8 mouse cellular contexts compared by ENCODE assay signal in the genomic region with DNA sequence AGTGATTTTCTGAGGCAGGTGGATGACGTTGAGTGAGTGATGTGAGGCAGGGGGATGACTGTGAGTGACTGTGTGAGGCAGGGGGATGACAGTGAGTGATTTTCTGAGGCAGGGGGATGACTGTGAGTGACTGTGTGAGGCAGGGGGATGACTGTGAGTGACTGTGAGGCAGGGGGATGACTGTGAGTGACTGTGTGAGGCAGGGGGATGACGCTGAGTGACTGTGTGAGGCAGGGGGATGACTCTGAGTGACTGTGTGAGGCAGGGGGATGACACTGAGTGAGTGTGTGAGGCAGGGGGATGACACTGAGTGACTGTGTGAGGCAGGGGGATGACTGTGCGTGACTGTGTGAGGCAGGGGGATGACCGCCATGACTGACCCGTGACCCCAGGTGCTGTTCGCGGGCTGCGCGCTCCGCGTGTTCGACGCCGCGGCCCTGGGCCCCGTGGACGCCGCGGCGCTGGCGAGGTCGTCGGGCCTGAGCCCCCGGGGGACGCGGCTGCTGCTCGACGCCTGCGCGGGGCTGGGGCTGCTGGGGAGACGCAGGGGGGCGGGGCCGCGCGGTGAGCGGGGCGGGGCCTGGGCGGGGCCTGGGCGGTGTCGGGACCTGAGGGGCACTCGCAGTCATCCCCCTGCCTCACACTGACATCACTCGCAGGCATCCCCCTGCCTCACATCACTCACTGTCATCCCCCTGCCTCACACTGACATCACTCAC. TPM values are rescaled to one million over a fixed set of nuclear protein-coding genes. Genes with fewer than 3 reads are reported as not detected.
DNase-seq lines count a peak whose midpoint lies in the region; ATAC-seq and TF ChIP-seq lines count a peak whose summit lies in the region.

No protein-coding gene starts in this region.

- ATAC-seq in heart, embryonic 14.5 days (ENCODE audit: insufficient number of reproducible peaks, insufficient read depth, low FRiP score, low read depth) = peak; percentile 65; the same call in 1 of the 2 replicates
- ATAC-seq in erythroid progenitor cell, adult 5-6 weeks (replicated peaks; ENCODE audit: low FRiP score, poor library complexity, severe bottlenecking) = peak; percentile 55
- ATAC-seq in limb, embryonic 15.5 days (ENCODE audit: insufficient number of reproducible peaks, low FRiP score, low TSS enrichment, low read depth) = peak; percentile 82
- peak; percentile 77 for ATAC-seq in neural tube, embryonic 14.5 days (ENCODE audit: low read depth)

- H3K79me2 ChIP-seq in MEL (ENCODE audit: control insufficient read depth, insufficient read depth, low read length, poor library complexity) = no peaks in the 10 kb centered on the region

- no peaks in the 10 kb centered on the region for H3K36me3 ChIP-seq in heart, embryonic 14.5 days (ENCODE audit: control insufficient read depth, insufficient read depth, low read length)
- no peaks in the 10 kb centered on the region for H3K36me3 ChIP-seq in MEL (ENCODE audit: control insufficient read depth in 1 of 2, insufficient read depth in 2 of 2, low read length in 2 of 2)
- H3K36me3 ChIP-seq in limb, embryonic 15.5 days = peaks cover 28% of the 10 kb centered on the region
- no peaks in the 10 kb centered on the region for H3K36me3 ChIP-seq in neural tube, embryonic 14.5 days (ENCODE audit: control insufficient read depth, insufficient read depth, low read length)

- TF ChIP-seq RAD21 in MEL (IDR thresholded peaks at IDR 0.05; ENCODE audit: low read depth, low read length) = no peak

- TF ChIP-seq CTCF in MEL (IDR thresholded peaks at IDR 0.05 in 2 of 3, conservative IDR thresholded peaks at IDR 0.05 in 1 of 3; ENCODE audit: control insufficient read depth in 1 of 3, insufficient read depth in 1 of 3, low read depth in 2 of 3, low read length in 3 of 3, poor library complexity in 1 of 3, severe bottlenecking in 1 of 3) = no peak

- peaks cover 52% of the 10 kb centered on the region for H3K9me3 ChIP-seq in heart, embryonic 14.5 days (ENCODE audit: control insufficient read depth, low read length)
- H3K9me3 ChIP-seq in MEL (replicated peaks; ENCODE audit: insufficient read depth, low read length) = no peaks in the 10 kb centered on the region
- peaks cover 32% of the 10 kb centered on the region for H3K9me3 ChIP-seq in limb, embryonic 15.5 days
- H3K9me3 ChIP-seq in neural tube, embryonic 14.5 days (ENCODE audit: control insufficient read depth, low read length) = peaks cover 16% of the 10 kb centered on the region

- intact Hi-C loops in heart, postnatal 25 days (cut with DNase I) = no loop called here

- DNase-seq in heart, postnatal 25 days (ENCODE audit: low spot score) = no peak
- peak; percentile 45 for DNase-seq in MEL (ENCODE audit: low read depth, low spot score)
- DNase-seq in layer of hippocampus, postnatal 36 days = no peak
- DNase-seq in spleen, adult 18-20 months = no peak

- no peak overlapping the region for H3K4me3 ChIP-seq in heart, embryonic 14.5 days (ENCODE audit: control insufficient read depth in 1 of 2, insufficient read depth in 1 of 2, low read depth in 1 of 2, low read length in 2 of 2)
- H3K4me3 ChIP-seq in MEL (ENCODE audit: control insufficient read depth in 1 of 2, insufficient read depth in 1 of 2, low read depth in 2 of 2, low read length in 2 of 2) = no peak overlapping the region
- H3K4me3 ChIP-seq in limb, embryonic 15.5 days = no peak overlapping the region
- no peak overlapping the region for H3K4me3 ChIP-seq in neural tube, embryonic 14.5 days (ENCODE audit: low read depth, low read length)

- H3K27me3 ChIP-seq in heart, embryonic 14.5 days (ENCODE audit: control insufficient read depth, insufficient read depth, low read length) = no peaks in the 10 kb centered on the region
- H3K27me3 ChIP-seq in MEL (ENCODE audit: control insufficient read depth in 1 of 2, insufficient read depth in 2 of 2, low read length in 2 of 2) = no peaks in the 10 kb centered on the region
- H3K27me3 ChIP-seq in limb, embryonic 15.5 days = no peaks in the 10 kb centered on the region
- H3K27me3 ChIP-seq in neural tube, embryonic 14.5 days (ENCODE audit: control insufficient read depth, insufficient read depth, low read length) = no peaks in the 10 kb centered on the region

- no peaks in the 10 kb centered on the region for H3K4me1 ChIP-seq in heart, embryonic 14.5 days (ENCODE audit: control insufficient read depth in 2 of 2, insufficient read depth in 2 of 2, low read length in 2 of 2)
- no peaks in the 10 kb centered on the region for H3K4me1 ChIP-seq in MEL (ENCODE audit: control insufficient read depth in 1 of 2, insufficient read depth in 2 of 2, low read length in 2 of 2)
- no peaks in the 10 kb centered on the region for H3K4me1 ChIP-seq in limb, embryonic 15.5 days
- H3K4me1 ChIP-seq in neural tube, embryonic 14.5 days (ENCODE audit: control insufficient read depth, insufficient read depth, low read length) = no peaks in the 10 kb centered on the region

- no peak for TF ChIP-seq EP300 in MEL (IDR thresholded peaks at IDR 0.05; ENCODE audit: low read depth in 1 of 2, low read length in 2 of 2)

- H3K4me2 ChIP-seq in heart, embryonic 14.5 days (ENCODE audit: low read length) = no peak overlapping the region
- no peak overlapping the region for H3K4me2 ChIP-seq in limb, embryonic 15.5 days
- H3K4me2 ChIP-seq in neural tube, embryonic 14.5 days (ENCODE audit: low read depth, low read length) = no peak overlapping the region

- TF ChIP-seq POLR2A in MEL (IDR thresholded peaks at IDR 0.05; ENCODE audit: control insufficient read depth in 1 of 2, insufficient read depth in 1 of 2, low read depth in 1 of 2, low read length in 2 of 2, poor library complexity in 1 of 2) = no peak

- no peak overlapping the region for H3K9ac ChIP-seq in heart, embryonic 14.5 days (ENCODE audit: low read length)
- H3K9ac ChIP-seq in MEL (ENCODE audit: control insufficient read depth, low read depth, low read length, poor library complexity, severe bottlenecking) = no peak overlapping the region
- no peak overlapping the region for H3K9ac ChIP-seq in limb, embryonic 15.5 days
- no peak overlapping the region for H3K9ac ChIP-seq in neural tube, embryonic 14.5 days (replicated peaks; ENCODE audit: low read depth, low read length)

- WGBS in heart, embryonic 14.5 days = 75% methylated on average over 34 of the region's 42 CpGs
- 71% methylated on average over 42 of the region's 42 CpGs for WGBS in limb, embryonic 15.5 days
- WGBS in neural tube, embryonic 14.5 days = 80% methylated on average over 36 of the region's 42 CpGs

- H3K27ac ChIP-seq in heart, embryonic 14.5 days (replicated peaks in 1 of 2; ENCODE audit: control insufficient read depth in 1 of 2, insufficient read depth in 1 of 2, low read depth in 2 of 2, low read length in 2 of 2) = no peak overlapping the region
- no peak overlapping the region for H3K27ac ChIP-seq in MEL (ENCODE audit: control insufficient read depth, low read depth, low read length)
- H3K27ac ChIP-seq in limb, embryonic 15.5 days = no peak overlapping the region
- no peak overlapping the region for H3K27ac ChIP-seq in neural tube, embryonic 14.5 days (ENCODE audit: low read depth, low read length)

TF ChIP-seq in MEL, 35 proteins besides CTCF, POLR2A, EP300 and RAD21:
- TF ChIP-seq SMC3 (IDR thresholded peaks at IDR 0.05; ENCODE audit: low read depth, low read length) (no peak), E2F4 (IDR thresholded peaks at IDR 0.05; ENCODE audit: borderline replicate concordance, low read depth, low read length) (no peak), NRF1 (IDR thresholded peaks at IDR 0.05; ENCODE audit: insufficient read depth, low read depth, low read length, poor library complexity, severe bottlenecking) (no peak), MXI1 (IDR thresholded peaks at IDR 0.05; ENCODE audit: low read depth, low read length) (no peak), KAT2A (conservative IDR thresholded peaks at IDR 0.05; ENCODE audit: low read depth, low read length) (no peak), BHLHE40 (IDR thresholded peaks at IDR 0.05; ENCODE audit: borderline replicate concordance, low read depth, low read length) (no peak), POLR2AphosphoS2 (IDR thresholded peaks at IDR 0.05; ENCODE audit: low read length) (no peak), MAFK (IDR thresholded peaks at IDR 0.05; ENCODE audit: borderline replicate concordance, low read depth, low read length) (no peak)

RNA-seq across cellular contexts. Expression of a gene that starts 0.9 kb away (rescaled TPM):
- not detected in 2 replicates for polyA plus RNA-seq in heart, embryonic 14.5 days (2014; fragmentation: Nextera tagmentation; extraction: Ambion mirVana)
- total RNA-seq in heart, postnatal 25 days (2021) = not detected
- not detected in 2 replicates for total RNA-seq in MEL (2012; rRNA removed)
- not detected for polyA plus RNA-seq in MEL (2012; ENCODE audit: insufficient read depth in 1 of 2, insufficient read length in 2 of 2, low read depth in 1 of 2, low replicate concordance in 2 of 2, missing spikeins in 1 of 2)
- not detected in 2 replicates for total RNA-seq in erythroid progenitor cell, adult 5-6 weeks (2015; ENCODE audit: low replicate concordance)
- not detected in 2 replicates for total RNA-seq in erythroid progenitor cell, adult 5-6 weeks (2017; ENCODE audit: low replicate concordance)
- not detected in 2 replicates for polyA plus RNA-seq in limb, embryonic 15.5 days (2015; fragmentation: Nextera tagmentation; extraction: Ambion mirVana)
- not detected in 2 replicates for polyA plus RNA-seq in neural tube, embryonic 14.5 days (2014; fragmentation: Nextera tagmentation; extraction: Ambion mirVana)
- not detected for total RNA-seq in layer of hippocampus, postnatal 36 days (2021)
